Mouse (Mus musculus) forebrain, embryonic 14.5 days (tissue): ENCODE measurements at regions not wholly inside any gene's neighbourhood (a gene's known extent, or its start where the extent isn't known, plus 50 kb on each side); places are given as distances from the start of the nearest gene placed in this dataset.

Source experiments
- ATAC-seq: fragments of 200-750 bp; cut with Nextera tagmentation; 2 replicates; pipeline ENCODE4 v1.8.0; 2017; ENCODE audit warnings: mild to moderate bottlenecking, moderate library complexity
- DNase-seq: peaks from one replicate; pipeline ENCODE4 v3.0.0-alpha.2; 2015; ENCODE audit warnings: low spot score
- H3K27ac ChIP-seq: fragments of 300-500 bp; sonication (generic); 2 replicates; pipeline ENCODE4 v1.5.1; 2014; ENCODE audit warnings: low read depth, mild to moderate bottlenecking, control low read depth, low read length, moderate library complexity
- H3K27me3 ChIP-seq: fragments of 300-500 bp; sonication (generic); replicated peaks from 2 replicates; pipeline ENCODE4 v1.6.1; 2014; ENCODE audit warnings: low read length, control low read depth, mixed read lengths; ENCODE audit not compliant: control insufficient read depth, insufficient read depth
- H3K36me3 ChIP-seq: fragments of 300-500 bp; sonication (generic); 2 replicates; pipeline ENCODE4 v1.6.1; 2014; ENCODE audit warnings: low read length, control low read depth; ENCODE audit not compliant: control insufficient read depth, insufficient read depth
- H3K4me1 ChIP-seq: fragments of 300-500 bp; sonication (generic); 2 replicates; pipeline ENCODE4 v1.6.1; 2014; ENCODE audit warnings: antibody characterized with exemption, low read length, control low read depth; ENCODE audit not compliant: control insufficient read depth, insufficient read depth
- H3K4me2 ChIP-seq: fragments of 300-500 bp; sonication (generic); 2 replicates; pipeline ENCODE4 v1.6.1; 2014; ENCODE audit warnings: mild to moderate bottlenecking, control low read depth, low read length
- H3K4me3 ChIP-seq: fragments of 300-500 bp; sonication (generic); 2 replicates; pipeline ENCODE4 v1.5.1; 2014; ENCODE audit warnings: low read depth, low read length, control low read depth
- H3K9ac ChIP-seq: fragments of 300-500 bp; sonication (generic); 2 replicates; pipeline ENCODE4 v1.6.1; 2014; ENCODE audit warnings: mild to moderate bottlenecking, low read length, control low read depth, moderate library complexity
- H3K9me3 ChIP-seq: fragments of 300-500 bp; sonication (generic); replicated peaks from 2 replicates; pipeline ENCODE4 v1.6.1; 2016; ENCODE audit warnings: low read length, control low read depth, mixed read lengths; ENCODE audit not compliant: control insufficient read depth
- WGBS: fragments of 180-500 bp; shearing (Covaris S2); extraction: QIAGEN DNeasy Blood & Tissue Kit; methylation state at CpG from one replicate; pipeline ENCODE4 v1.1.7; 2014; 5-methylcytosine and 5-hydroxymethylcytosine counted together

GRCm38 (mm10) chr4:124542696-124543095 lies 67.9 kb downstream of the 3100002H09Rik start:
- ATAC-seq (no peak), DNase-seq (peak; percentile 49)
- Histone ChIP-seq H3K9me3 (no peaks in the 10 kb centered on the region), H3K4me1 (peaks cover 3% of the 10 kb centered on the region; the same call in 1 of the 2 replicates), H3K9ac (no peak overlapping the region), H3K4me2 (no peak overlapping the region), H3K36me3 (no peaks in the 10 kb centered on the region), H3K4me3 (no peak overlapping the region), H3K27me3 (no peaks in the 10 kb centered on the region), H3K27ac (no peak overlapping the region)
- 38% methylated on average over 5 of the region's 5 CpGs for WGBS

- no peak overlapping the region for H3K9ac ChIP-seq
- no peak overlapping the region for H3K27ac ChIP-seq
- H3K36me3 ChIP-seq: no peaks in the 10 kb centered on the region
- H3K4me1 ChIP-seq: peaks cover 5% of the 10 kb centered on the region; the same call in 1 of the 2 replicates
- DNase-seq (no peak), ATAC-seq (no peak)
- WGBS: 88% methylated on average over 5 of the region's 5 CpGs
- no peaks in the 10 kb centered on the region for H3K9me3 ChIP-seq
- H3K4me3 ChIP-seq: no peak overlapping the region
- no peaks in the 10 kb centered on the region for H3K27me3 ChIP-seq
- no peak overlapping the region for H3K4me2 ChIP-seq
These were observed 72.1 kb downstream of the 3100002H09Rik start for GRCm38 (mm10) chr4:124538471-124538870.

GRCm38 (mm10) chr4:124537681-124538080 lies 72.9 kb downstream of the 3100002H09Rik start:
- no peaks in the 10 kb centered on the region for H3K9me3 ChIP-seq
- no peak overlapping the region for H3K9ac ChIP-seq
- H3K4me2 ChIP-seq: no peak overlapping the region
- peaks cover 4% of the 10 kb centered on the region; the same call in 1 of the 2 replicates for H3K4me1 ChIP-seq
- no peaks in the 10 kb centered on the region for H3K36me3 ChIP-seq
- WGBS: 38% methylated on average over 5 of the region's 5 CpGs
- no peak overlapping the region for H3K27ac ChIP-seq
- H3K27me3 ChIP-seq: no peaks in the 10 kb centered on the region
- ATAC-seq: no peak
- no peak overlapping the region for H3K4me3 ChIP-seq
- peak; percentile 53 for DNase-seq

GRCm38 (mm10) chr4:124533614-124534013 lies 77.0 kb downstream of the 3100002H09Rik start:
- no peak overlapping the region for H3K27ac ChIP-seq
- no peak for DNase-seq
- 70% methylated on average over 6 of the region's 6 CpGs for WGBS

GRCm38 (mm10) chr4:124530596-124530995 lies 80.0 kb downstream of the 3100002H09Rik start:
- Histone ChIP-seq H3K9me3 (no peaks in the 10 kb centered on the region), H3K36me3 (no peaks in the 10 kb centered on the region), H3K9ac (no peak overlapping the region), H3K27ac (no peak overlapping the region), H3K27me3 (no peaks in the 10 kb centered on the region), H3K4me1 (peaks cover 2% of the 10 kb centered on the region; the same call in 1 of the 2 replicates), H3K4me2 (no peak overlapping the region), H3K4me3 (no peak overlapping the region)
- DNase-seq (no peak), ATAC-seq (no peak)
- WGBS: 68% methylated on average over 9 of the region's 9 CpGs

More at GRCm38 (mm10) chr4:124533614-124534013, 77.0 kb downstream of the 3100002H09Rik start:
- no peaks in the 10 kb centered on the region for H3K36me3 ChIP-seq
- H3K4me2 ChIP-seq: no peak overlapping the region
- no peak overlapping the region for H3K4me3 ChIP-seq
- H3K9ac ChIP-seq: no peak overlapping the region
- H3K27me3 ChIP-seq: no peaks in the 10 kb centered on the region
- no peak for ATAC-seq
- H3K9me3 ChIP-seq: no peaks in the 10 kb centered on the region
- H3K4me1 ChIP-seq: peaks cover 2% of the 10 kb centered on the region; the same call in 1 of the 2 replicates

- H3K27me3 ChIP-seq: no peaks in the 10 kb centered on the region
- ATAC-seq: no peak
- WGBS: 12% methylated on average over 10 of the region's 10 CpGs
- peaks cover 2% of the 10 kb centered on the region; the same call in 1 of the 2 replicates for H3K4me1 ChIP-seq
- no peak overlapping the region for H3K9ac ChIP-seq
- H3K36me3 ChIP-seq: no peaks in the 10 kb centered on the region
- H3K27ac ChIP-seq: no peak overlapping the region
- H3K9me3 ChIP-seq: no peaks in the 10 kb centered on the region
- H3K4me3 ChIP-seq: no peak overlapping the region
- H3K4me2 ChIP-seq: no peak overlapping the region
- DNase-seq: no peak
These were observed 83.8 kb downstream of the 3100002H09Rik start for GRCm38 (mm10) chr4:124526822-124527221.

- WGBS: 53% methylated on average over 9 of the region's 9 CpGs
- H3K36me3 ChIP-seq: no peaks in the 10 kb centered on the region
- no peak overlapping the region for H3K27ac ChIP-seq
- DNase-seq (no peak), ATAC-seq (no peak)
- H3K4me2 ChIP-seq: no peak overlapping the region
- no peaks in the 10 kb centered on the region for H3K9me3 ChIP-seq
- no peak overlapping the region for H3K4me3 ChIP-seq
- no peaks in the 10 kb centered on the region for H3K27me3 ChIP-seq
- H3K4me1 ChIP-seq: peaks cover 2% of the 10 kb centered on the region; the same call in 1 of the 2 replicates
- H3K9ac ChIP-seq: no peak overlapping the region
These were observed 84.2 kb downstream of the 3100002H09Rik start for GRCm38 (mm10) chr4:124526362-124526761.

- Histone ChIP-seq H3K4me2 (no peak overlapping the region), H3K4me3 (no peak overlapping the region), H3K9ac (no peak overlapping the region), H3K27me3 (no peaks in the 10 kb centered on the region), H3K36me3 (no peaks in the 10 kb centered on the region), H3K4me1 (no peaks in the 10 kb centered on the region; the same call in 1 of the 2 replicates), H3K9me3 (no peaks in the 10 kb centered on the region), H3K27ac (no peak overlapping the region; the same call in 1 of the 2 replicates)
- DNase-seq (no peak), ATAC-seq (no peak)
- 65% methylated on average over 9 of the region's 9 CpGs for WGBS
These were observed 90.3 kb downstream of the 3100002H09Rik start for GRCm38 (mm10) chr4:124520309-124520708.

- Histone ChIP-seq H3K36me3 (no peaks in the 10 kb centered on the region), H3K4me3 (no peak overlapping the region), H3K4me2 (no peak overlapping the region), H3K4me1 (peaks cover 2% of the 10 kb centered on the region; the same call in 1 of the 2 replicates), H3K27me3 (no peaks in the 10 kb centered on the region), H3K9me3 (no peaks in the 10 kb centered on the region), H3K27ac (no peak overlapping the region), H3K9ac (no peak overlapping the region)
- DNase-seq (no peak), ATAC-seq (no peak)
- 64% methylated on average over 16 of the region's 16 CpGs for WGBS
These were observed 98.8 kb downstream of the 3100002H09Rik start for GRCm38 (mm10) chr4:124511761-124512160.
